Mouse (Mus musculus) heart, embryonic 12.5 days (tissue): ENCODE results near the gene Cep290. TPM values are rescaled to one million over a fixed set of nuclear protein-coding genes. Genes with fewer than 3 reads are reported as not detected.

Experiments used
- ATAC-seq: fragments of 200-750 bp; cut with Nextera tagmentation; 2 replicates; pipeline ENCODE4 v1.8.0; 2017; ENCODE audit warnings: moderate TSS enrichment, moderate library complexity; ENCODE audit not compliant: insufficient number of reproducible peaks, low FRiP score
- H3K27ac ChIP-seq: fragments of 300-500 bp; sonication (generic); 2 replicates; pipeline ENCODE4 v1.5.1; 2016; ENCODE audit warnings: mild to moderate bottlenecking, moderate library complexity; ENCODE audit not compliant: poor library complexity, severe bottlenecking
- H3K27me3 ChIP-seq: fragments of 300-500 bp; sonication (generic); replicated peaks from 2 replicates; pipeline ENCODE4 v1.6.1; 2016; ENCODE audit warnings: mild to moderate bottlenecking, moderate library complexity
- H3K36me3 ChIP-seq: fragments of 300-500 bp; sonication (generic); 2 replicates; pipeline ENCODE4 v1.6.1; 2016; ENCODE audit warnings: mild to moderate bottlenecking, moderate library complexity
- H3K4me1 ChIP-seq: fragments of 300-500 bp; sonication (generic); replicated peaks from 2 replicates; pipeline ENCODE4 v1.6.1; 2016; ENCODE audit warnings: mild to moderate bottlenecking
- H3K4me2 ChIP-seq: fragments of 300-500 bp; sonication (generic); 2 replicates; pipeline ENCODE4 v1.6.1; 2016; ENCODE audit warnings: mild to moderate bottlenecking, moderate library complexity
- H3K4me3 ChIP-seq: fragments of 300-500 bp; sonication (generic); 2 replicates; pipeline ENCODE4 v1.5.1; 2016; ENCODE audit warnings: mild to moderate bottlenecking
- H3K9ac ChIP-seq: fragments of 300-500 bp; sonication (generic); 2 replicates; pipeline ENCODE4 v1.6.1; 2016; ENCODE audit warnings: mild to moderate bottlenecking, moderate library complexity
- H3K9me3 ChIP-seq: fragments of 300-500 bp; sonication (generic); replicated peaks from 2 replicates; pipeline ENCODE4 v1.6.1; 2016; ENCODE audit warnings: mild to moderate bottlenecking, moderate library complexity
- WGBS: fragments of 180-500 bp; shearing (Covaris S2); methylation state at CpG from one replicate; pipeline ENCODE4 v1.1.7; 2016; 5-methylcytosine and 5-hydroxymethylcytosine counted together
- polyA plus RNA-seq: library from polyadenylated mRNA; unstranded; fragments of >200 nt; fragmentation: Nextera tagmentation; extraction: Ambion mirVana; gene quantifications from 2 replicates; pipeline ENCODE4 v1.2.1, GENCODE M21; 2016

The Cep290 gene
- 2.7 and 4.2 TPM in 2 replicates for polyA plus RNA-seq

DNA sequence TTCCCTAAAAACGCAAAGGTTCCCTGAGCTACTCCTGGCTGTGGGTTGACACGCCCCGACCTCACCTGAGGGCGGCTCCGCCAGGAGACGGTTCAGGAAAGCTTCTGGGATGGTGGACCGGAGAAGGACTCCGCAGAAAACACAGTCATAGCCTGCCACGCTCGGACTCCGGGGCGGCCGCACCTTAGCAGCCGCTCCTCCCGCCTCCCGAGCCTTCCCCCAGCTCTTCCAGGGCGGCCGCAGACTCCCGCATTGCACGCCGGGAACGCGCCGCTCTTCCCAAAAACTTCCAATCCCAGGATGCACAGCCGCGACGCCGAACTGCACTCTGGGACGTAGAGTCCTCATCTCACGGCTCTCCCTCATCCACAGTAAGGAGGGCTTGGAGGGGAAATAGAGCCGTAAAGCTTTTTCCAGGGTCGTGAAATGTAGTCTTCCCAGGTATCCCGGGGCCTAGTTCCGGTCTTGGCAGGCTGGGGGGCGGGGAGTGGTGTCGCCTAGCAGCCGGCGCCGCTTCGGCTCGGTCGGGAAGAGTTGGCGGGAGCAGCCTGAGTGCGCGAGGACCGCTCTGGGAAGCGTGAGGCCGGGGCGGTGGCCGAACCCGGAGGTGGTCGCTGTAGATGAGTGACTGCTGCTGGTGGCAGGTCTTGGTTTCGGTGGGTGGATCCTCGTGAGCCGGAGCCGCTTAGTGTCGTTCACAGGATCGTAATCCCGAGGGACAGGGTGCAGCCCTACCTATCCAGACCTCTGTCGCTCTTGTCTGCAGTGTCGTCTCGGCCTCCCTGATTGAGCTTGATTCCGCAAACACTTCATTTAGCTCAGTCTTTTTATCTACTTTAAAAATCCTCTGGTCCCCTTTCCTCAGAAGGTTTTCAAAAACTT is at the start of gene Cep290, which contains the start of gene Tmtc3:
TSS of gene Cep290 (plus strand) at position 462 of the 882 bp plus-strand sequence.
TSS of gene Tmtc3 (minus strand) at position 254 of the 882 bp plus-strand sequence.
- peak; percentile 98 for ATAC-seq

GRCm38 (mm10) chr10:100449394-100449793 is 38.0 kb upstream of the Cep290 start:
- H3K4me2 ChIP-seq, result no peak overlapping the region
- no peak overlapping the region for H3K9ac ChIP-seq

More for the DNA sequence above, at the start of gene Cep290, which contains the start of gene Tmtc3:
- H3K27me3 ChIP-seq, result no peaks in the 10 kb centered on the region
- peaks cover 5% of the 10 kb centered on the region; the same call in 1 of the 2 replicates for H3K36me3 ChIP-seq
- H3K9me3 ChIP-seq, result no peaks in the 10 kb centered on the region
- H3K4me1 ChIP-seq, result peaks cover 3% of the 10 kb centered on the region; the same call in 1 of the 2 replicates
- peak within 1 kb of the TSS; percentile 94 for H3K4me2 ChIP-seq
- peak within 1 kb of the TSS; percentile 19; the same call in 1 of the 2 replicates for H3K27ac ChIP-seq
- H3K9ac ChIP-seq, result peak within 1 kb of the TSS; percentile 89
- H3K4me3 ChIP-seq, result peak within 1 kb of the TSS; percentile 92
- WGBS, result under 1% methylated on average over 63 of the region's 63 CpGs

GRCm38 (mm10) chr10:100460515-100460914 is 26.8 kb upstream of the Cep290 start:
- Histone ChIP-seq H3K27me3 (no peaks in the 10 kb centered on the region), H3K27ac (no peak overlapping the region), H3K4me1 (no peaks in the 10 kb centered on the region), H3K36me3 (peaks cover 26% of the 10 kb centered on the region), H3K4me2 (no peak overlapping the region), H3K4me3 (no peak overlapping the region), H3K9ac (no peak overlapping the region), H3K9me3 (no peaks in the 10 kb centered on the region)
- ATAC-seq, result no peak

More at GRCm38 (mm10) chr10:100449394-100449793, 38.0 kb upstream of the Cep290 start:
- H3K9me3 ChIP-seq, result no peaks in the 10 kb centered on the region
- ATAC-seq, result no peak
- H3K27ac ChIP-seq, result no peak overlapping the region
- no peaks in the 10 kb centered on the region for H3K4me1 ChIP-seq
- peaks cover 10% of the 10 kb centered on the region for H3K36me3 ChIP-seq
- H3K4me3 ChIP-seq, result no peak overlapping the region
- H3K27me3 ChIP-seq, result no peaks in the 10 kb centered on the region

DNA sequence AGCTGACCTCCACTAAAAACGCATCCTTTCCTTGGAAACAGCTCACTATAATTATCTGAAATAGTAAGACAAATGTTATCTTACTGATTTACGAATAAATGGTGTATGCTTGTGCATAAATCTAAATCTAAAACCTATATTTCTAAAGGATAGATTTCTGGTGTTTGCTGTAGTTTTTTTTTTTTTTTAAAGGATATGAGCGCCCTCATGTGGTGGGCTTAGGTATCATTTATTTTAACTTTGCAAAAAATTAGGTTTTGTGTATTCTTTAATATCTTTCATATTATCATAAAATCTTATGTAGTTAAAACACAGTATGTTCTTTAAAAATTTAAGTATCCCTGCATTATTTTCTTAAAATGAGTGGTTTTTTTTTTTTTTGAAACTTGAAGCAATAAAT is 12.3 kb upstream of the Cep290 start:
- H3K4me3 ChIP-seq, result no peak overlapping the region
- H3K4me2 ChIP-seq, result no peak overlapping the region
- H3K9me3 ChIP-seq, result no peaks in the 10 kb centered on the region
- H3K9ac ChIP-seq, result no peak overlapping the region
- 49% methylated on average over 3 of the region's 3 CpGs for whole genome bisulfite sequencing
- H3K27ac ChIP-seq, result no peak overlapping the region
- peaks cover 29% of the 10 kb centered on the region for H3K36me3 ChIP-seq
- no peaks in the 10 kb centered on the region for H3K4me1 ChIP-seq
- no peaks in the 10 kb centered on the region for H3K27me3 ChIP-seq
- ATAC-seq, result no peak

DNA sequence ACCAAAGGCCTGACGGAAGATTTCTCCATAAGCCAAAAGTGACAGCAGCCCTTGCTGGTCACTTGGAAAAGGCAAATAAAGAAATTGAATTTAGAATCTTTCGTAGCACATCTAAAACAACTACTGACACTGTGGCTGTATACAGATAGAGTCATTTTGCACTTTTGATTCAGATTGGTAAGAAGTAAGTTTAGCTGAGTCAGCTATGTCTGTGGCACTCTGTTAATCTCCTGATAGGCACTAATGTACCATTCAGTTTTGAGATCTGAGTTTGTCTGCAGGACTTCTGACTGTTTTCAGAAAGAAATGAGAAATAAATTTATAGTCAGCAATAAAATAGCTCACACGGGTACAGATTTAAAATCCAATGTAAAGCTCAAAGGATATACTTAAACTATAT is 7.8 kb upstream of the Cep290 start:
- Histone ChIP-seq H3K4me3 (no peak overlapping the region), H3K27ac (no peak overlapping the region), H3K9me3 (no peaks in the 10 kb centered on the region), H3K9ac (no peak overlapping the region), H3K4me2 (no peak overlapping the region), H3K27me3 (no peaks in the 10 kb centered on the region), H3K4me1 (no peaks in the 10 kb centered on the region), H3K36me3 (peaks cover 13% of the 10 kb centered on the region)
- 84% methylated on average over 3 of the region's 3 CpGs for WGBS
- ATAC-seq, result no peak

GRCm38 (mm10) chr10:100486701-100487096 is 659 bp upstream of the Cep290 start:
- H3K27ac ChIP-seq, result peak overlapping the region; percentile 19; the same call in 1 of the 2 replicates
- peak overlapping the region; percentile 94 for H3K4me2 ChIP-seq
- H3K27me3 ChIP-seq, result no peaks in the 10 kb centered on the region
- under 1% methylated on average over 13 of the region's 13 CpGs for WGBS
- peak overlapping the region; percentile 89 for H3K9ac ChIP-seq
- peaks cover 5% of the 10 kb centered on the region; the same call in 1 of the 2 replicates for H3K36me3 ChIP-seq
- peaks cover 3% of the 10 kb centered on the region; the same call in 1 of the 2 replicates for H3K4me1 ChIP-seq
- ATAC-seq, result peak; percentile 37; the same call in 1 of the 2 replicates
- H3K4me3 ChIP-seq, result peak overlapping the region; percentile 92
- no peaks in the 10 kb centered on the region for H3K9me3 ChIP-seq

GRCm38 (mm10) chr10:100491916-100492315 is 4.6 kb downstream of the Cep290 start:
- H3K36me3 ChIP-seq, result peaks cover 18% of the 10 kb centered on the region
- no peak for ATAC-seq
- H3K27me3 ChIP-seq, result no peaks in the 10 kb centered on the region
- no peak overlapping the region for H3K9ac ChIP-seq
- H3K27ac ChIP-seq, result no peak overlapping the region
- H3K4me3 ChIP-seq, result no peak overlapping the region
- no peak overlapping the region for H3K4me2 ChIP-seq
- no peaks in the 10 kb centered on the region for H3K9me3 ChIP-seq
- WGBS, result 90% methylated on average over 7 of the region's 7 CpGs
- H3K4me1 ChIP-seq, result peaks cover 3% of the 10 kb centered on the region; the same call in 1 of the 2 replicates

DNA sequence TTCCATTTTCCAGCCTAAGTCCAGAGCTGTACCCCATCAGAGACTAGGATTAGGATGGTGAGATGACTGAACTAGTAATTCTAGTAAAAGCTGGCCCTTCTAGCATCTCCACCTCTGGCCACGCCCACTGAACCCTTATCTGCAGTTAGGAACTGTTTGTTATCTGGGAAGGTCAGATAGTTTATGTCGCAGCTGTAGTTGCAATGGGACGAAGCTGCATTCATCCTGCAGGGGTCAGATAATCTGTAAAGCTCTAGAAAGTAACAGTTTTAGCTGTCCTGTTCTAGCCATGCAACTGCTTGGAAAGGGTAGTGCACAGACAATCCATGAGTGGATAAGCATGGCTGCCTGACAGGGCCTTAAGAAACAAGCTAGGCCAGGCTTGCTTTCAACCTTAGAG is 11.0 kb downstream of the Cep290 start:
- Histone ChIP-seq H3K27me3 (no peaks in the 10 kb centered on the region), H3K27ac (no peak overlapping the region), H3K36me3 (peaks cover 24% of the 10 kb centered on the region), H3K9ac (no peak overlapping the region), H3K4me3 (no peak overlapping the region), H3K4me1 (no peaks in the 10 kb centered on the region), H3K4me2 (no peak overlapping the region), H3K9me3 (no peaks in the 10 kb centered on the region)
- WGBS, result 46% methylated on average over 3 of the region's 3 CpGs
- no peak for ATAC-seq

GRCm38 (mm10) chr10:100508170-100508569 is 20.8 kb downstream of the Cep290 start:
- peaks cover 17% of the 10 kb centered on the region; the same call in 1 of the 2 replicates for H3K36me3 ChIP-seq
- no peaks in the 10 kb centered on the region for H3K27me3 ChIP-seq
- H3K4me2 ChIP-seq, result no peak overlapping the region
- H3K9me3 ChIP-seq, result no peaks in the 10 kb centered on the region
- 87% methylated on average over 1 of the region's 1 CpGs for WGBS
- ATAC-seq, result no peak
- no peaks in the 10 kb centered on the region for H3K4me1 ChIP-seq
- no peak overlapping the region for H3K9ac ChIP-seq
- no peak overlapping the region for H3K27ac ChIP-seq
- no peak overlapping the region for H3K4me3 ChIP-seq

DNA sequence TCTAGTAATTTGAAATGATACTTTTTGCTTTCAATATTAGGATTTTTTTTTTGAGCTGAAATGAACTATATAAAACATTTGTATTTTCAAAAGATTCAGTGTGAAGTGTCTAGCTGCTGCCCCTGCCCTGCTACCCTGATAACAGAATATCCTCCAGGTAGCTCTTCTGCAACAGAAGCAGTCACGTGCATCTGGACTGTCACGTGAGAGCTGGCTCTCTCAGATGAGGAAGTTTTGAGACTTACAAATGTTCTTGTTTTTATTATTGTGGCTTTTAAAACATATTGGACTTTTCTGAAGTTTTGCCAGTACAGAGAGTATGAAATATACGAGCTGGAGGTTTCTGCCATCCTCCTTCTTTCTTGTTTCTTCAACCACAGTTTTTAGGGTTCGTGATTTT is 34.3 kb downstream of the Cep290 start:
- no peak for ATAC-seq
- Histone ChIP-seq H3K36me3 (peaks cover 9% of the 10 kb centered on the region), H3K9ac (no peak overlapping the region), H3K4me2 (no peak overlapping the region), H3K27me3 (no peaks in the 10 kb centered on the region), H3K9me3 (peaks cover 6% of the 10 kb centered on the region; the same call in 1 of the 2 replicates), H3K4me3 (no peak overlapping the region), H3K27ac (no peak overlapping the region), H3K4me1 (no peaks in the 10 kb centered on the region)
- 86% methylated on average over 4 of the region's 4 CpGs for WGBS

DNA sequence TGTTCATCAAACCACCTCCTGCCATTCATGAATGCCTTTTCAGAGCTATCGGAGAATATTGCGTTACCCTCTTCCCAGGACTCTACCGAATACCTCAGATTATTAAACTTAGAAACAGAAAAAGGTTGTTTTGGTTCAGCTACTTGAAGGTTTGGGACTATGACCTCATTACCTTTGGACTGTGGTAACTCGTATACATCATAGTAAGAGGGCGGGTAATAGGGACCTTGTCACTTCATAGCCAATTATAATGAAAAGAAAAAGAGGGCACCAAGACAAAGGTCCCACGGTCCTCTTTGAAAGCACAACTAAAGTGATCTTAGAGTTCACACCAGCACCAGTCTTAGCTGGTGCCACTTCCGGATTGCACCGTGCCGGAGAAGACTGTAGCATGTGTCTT is 35.0 kb downstream of the Cep290 start:
- H3K9ac ChIP-seq, result no peak overlapping the region
- no peak overlapping the region for H3K27ac ChIP-seq
- H3K36me3 ChIP-seq, result peaks cover 9% of the 10 kb centered on the region
- H3K4me3 ChIP-seq, result no peak overlapping the region
- no peaks in the 10 kb centered on the region for H3K4me1 ChIP-seq
- no peak for ATAC-seq
- peaks cover 6% of the 10 kb centered on the region; the same call in 1 of the 2 replicates for H3K9me3 ChIP-seq
- WGBS, result 91% methylated on average over 9 of the region's 9 CpGs
- H3K27me3 ChIP-seq, result no peaks in the 10 kb centered on the region
- no peak overlapping the region for H3K4me2 ChIP-seq
